Mouse (Mus musculus) liver, postnatal 0 days (tissue): ENCODE results near the gene Gtpbp3. TPM values are rescaled to one million over a fixed set of nuclear protein-coding genes. Genes with fewer than 3 reads are reported as not detected.
A peak's percentile ranks its signal among the peaks of the same experiment; 100 is the strongest.
"Not testable (repeated sequence)": the region's sequence is repeated elsewhere in the genome, so short reads cannot be mapped to it uniquely, and the experiment has no call there.

ENCODE experiments used
- ATAC-seq: fragments of 200-750 bp; cut with Nextera tagmentation; 2 replicates; pipeline ENCODE4 v1.8.0; 2017; ENCODE audit warnings: mild to moderate bottlenecking, moderate library complexity
- DNase-seq: peaks from one replicate; pipeline ENCODE4 v3.0.0-alpha.2; 2016
- H3K27ac ChIP-seq: fragments of 300-500 bp; sonication (generic); 2 replicates; pipeline ENCODE4 v1.5.1; 2014; ENCODE audit warnings: antibody characterized with exemption, moderate library complexity, mild to moderate bottlenecking, low read depth
- H3K27me3 ChIP-seq: fragments of 300-500 bp; sonication (generic); 2 replicates; pipeline ENCODE4 v1.6.1; 2014; ENCODE audit warnings: low read length, control low read depth, mixed read lengths; ENCODE audit not compliant: insufficient read depth
- H3K36me3 ChIP-seq: fragments of 300-500 bp; sonication (generic); replicated peaks from 2 replicates; pipeline ENCODE4 v1.6.1; 2014; ENCODE audit warnings: mild to moderate bottlenecking, control low read depth, low read length, moderate library complexity, mixed read lengths; ENCODE audit not compliant: insufficient read depth
- H3K4me1 ChIP-seq: fragments of 300-500 bp; sonication (generic); 2 replicates; pipeline ENCODE4 v1.6.1; 2014; ENCODE audit warnings: antibody characterized with exemption, mild to moderate bottlenecking, control low read depth; ENCODE audit not compliant: insufficient read depth
- H3K4me2 ChIP-seq: fragments of 300-500 bp; sonication (generic); 2 replicates; pipeline ENCODE4 v1.6.1; 2014; ENCODE audit warnings: low read depth, mild to moderate bottlenecking, low read length, moderate library complexity, mixed read lengths
- H3K4me3 ChIP-seq: fragments of 300-500 bp; sonication (generic); 2 replicates; pipeline ENCODE4 v1.5.1; 2014; ENCODE audit warnings: low read depth, low read length
- H3K9ac ChIP-seq: fragments of 300-500 bp; sonication (generic); replicated peaks from 2 replicates; pipeline ENCODE4 v1.6.1; 2014; ENCODE audit warnings: mild to moderate bottlenecking, moderate library complexity
- H3K9me3 ChIP-seq: fragments of 300-500 bp; sonication (generic); 2 replicates; pipeline ENCODE4 v1.6.1; 2016; ENCODE audit warnings: mild to moderate bottlenecking, control low read depth, low read length, mixed read lengths
- CTCF ChIP-seq: sonication (generic); IDR thresholded peaks from 2 replicates; pipeline ENCODE4 v1.5.1; 2016; ENCODE audit warnings: antibody characterized with exemption, low read depth
- EP300 ChIP-seq: IDR thresholded peaks from 2 replicates; pipeline ENCODE4 v1.6.1; 2016; ENCODE audit warnings: antibody characterized with exemption, low read depth, mild to moderate bottlenecking
- WGBS: fragments of 180-500 bp; shearing (Covaris S2); extraction: QIAGEN DNeasy Blood & Tissue Kit; methylation state at CpG from one replicate; pipeline ENCODE4 v1.1.7; 2014; ENCODE audit not compliant: insufficient replicate concordance; 5-methylcytosine and 5-hydroxymethylcytosine counted together
- polyA plus RNA-seq: library from polyadenylated mRNA; unstranded; fragments of >200 nt; fragmentation: Nextera tagmentation; extraction: Ambion mirVana; gene quantifications from 2 replicates; pipeline ENCODE4 v1.2.1, GENCODE M21; 2015

The Gtpbp3 gene
- polyA plus RNA-seq, 1 experiment from 2014 or later: 4.9 TPM

DNA sequence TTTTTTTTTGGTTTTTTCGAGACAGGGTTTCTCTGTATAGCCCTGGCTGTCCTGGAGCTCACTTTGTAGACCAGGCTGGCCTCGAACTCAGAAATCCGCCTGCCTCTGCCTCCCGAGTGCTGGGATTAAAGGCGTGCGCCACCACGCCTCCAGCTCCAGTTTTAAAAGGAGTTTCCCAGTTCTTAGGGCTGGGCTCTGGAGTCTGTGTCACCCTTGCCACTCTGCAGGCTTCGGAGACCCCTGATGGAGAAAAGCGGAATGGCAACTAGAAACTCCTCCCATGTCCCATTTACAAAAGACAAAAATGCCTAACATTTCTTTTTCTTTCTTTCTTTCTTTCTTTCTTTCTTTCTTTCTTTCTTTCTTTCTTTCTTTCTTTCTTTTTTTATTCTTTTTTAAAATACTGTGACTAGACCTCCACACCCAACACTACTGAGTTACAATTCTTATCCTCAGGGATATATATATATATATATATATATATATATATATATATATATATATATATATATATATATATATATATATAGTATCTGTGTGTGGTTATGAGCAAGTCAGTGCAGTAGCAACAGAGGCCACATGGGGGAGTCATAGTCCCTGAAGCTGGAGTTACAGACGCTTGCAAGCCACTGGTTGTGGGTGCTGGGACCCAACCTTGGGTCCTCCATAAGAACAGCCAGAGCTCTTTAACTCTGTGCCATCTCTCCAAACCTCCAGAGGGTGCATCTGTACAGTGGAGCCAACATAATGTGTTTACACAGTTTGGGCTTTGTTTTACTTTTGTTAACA is 31.3 kb downstream of the Gtpbp3 start:
- 31% methylated on average over 9 of the region's 10 CpGs for whole genome bisulfite sequencing
- not testable (repeated sequence) for H3K27ac ChIP-seq, H3K27me3 ChIP-seq, H3K4me3 ChIP-seq, H3K9ac ChIP-seq, H3K4me1 ChIP-seq, H3K9me3 ChIP-seq, ATAC-seq, H3K4me2 ChIP-seq, H3K36me3 ChIP-seq
- DNase-seq: peak; percentile 72
- TF ChIP-seq CTCF: peak; percentile 70

DNA sequence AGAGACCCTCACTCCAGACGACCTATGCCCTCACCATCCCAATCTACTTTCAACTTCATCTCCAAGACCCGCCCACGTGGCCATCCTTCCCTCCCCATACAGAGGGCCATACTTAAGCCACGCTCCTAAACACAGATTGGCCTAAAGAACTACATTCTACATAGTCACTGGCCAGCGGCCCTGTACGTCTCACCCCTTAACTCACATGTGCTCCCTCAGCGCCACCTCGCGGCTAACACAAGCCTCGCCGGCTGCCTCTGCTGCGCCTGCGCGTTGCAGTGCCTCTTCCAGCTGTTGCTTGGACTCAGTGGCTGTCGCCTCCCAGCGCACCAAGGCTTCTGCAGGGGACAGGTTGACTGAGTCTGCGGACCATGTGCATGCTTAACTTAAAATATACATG is 33.7 kb downstream of the Gtpbp3 start:
- no peak overlapping the region for H3K9ac ChIP-seq
- ATAC-seq (peak; percentile 89), DNase-seq (peak; percentile 95)
- no peaks in the 10 kb centered on the region for H3K4me1 ChIP-seq
- no peak for TF ChIP-seq EP300
- TF ChIP-seq CTCF: peak; percentile 96
- no peak overlapping the region for H3K27ac ChIP-seq
- H3K4me3 ChIP-seq: no peak overlapping the region
- no peak overlapping the region for H3K4me2 ChIP-seq
- H3K27me3 ChIP-seq: peaks cover 11% of the 10 kb centered on the region
- WGBS: 2% methylated on average over 17 of the region's 17 CpGs
- H3K9me3 ChIP-seq: no peaks in the 10 kb centered on the region
- H3K36me3 ChIP-seq: no peaks in the 10 kb centered on the region

DNA sequence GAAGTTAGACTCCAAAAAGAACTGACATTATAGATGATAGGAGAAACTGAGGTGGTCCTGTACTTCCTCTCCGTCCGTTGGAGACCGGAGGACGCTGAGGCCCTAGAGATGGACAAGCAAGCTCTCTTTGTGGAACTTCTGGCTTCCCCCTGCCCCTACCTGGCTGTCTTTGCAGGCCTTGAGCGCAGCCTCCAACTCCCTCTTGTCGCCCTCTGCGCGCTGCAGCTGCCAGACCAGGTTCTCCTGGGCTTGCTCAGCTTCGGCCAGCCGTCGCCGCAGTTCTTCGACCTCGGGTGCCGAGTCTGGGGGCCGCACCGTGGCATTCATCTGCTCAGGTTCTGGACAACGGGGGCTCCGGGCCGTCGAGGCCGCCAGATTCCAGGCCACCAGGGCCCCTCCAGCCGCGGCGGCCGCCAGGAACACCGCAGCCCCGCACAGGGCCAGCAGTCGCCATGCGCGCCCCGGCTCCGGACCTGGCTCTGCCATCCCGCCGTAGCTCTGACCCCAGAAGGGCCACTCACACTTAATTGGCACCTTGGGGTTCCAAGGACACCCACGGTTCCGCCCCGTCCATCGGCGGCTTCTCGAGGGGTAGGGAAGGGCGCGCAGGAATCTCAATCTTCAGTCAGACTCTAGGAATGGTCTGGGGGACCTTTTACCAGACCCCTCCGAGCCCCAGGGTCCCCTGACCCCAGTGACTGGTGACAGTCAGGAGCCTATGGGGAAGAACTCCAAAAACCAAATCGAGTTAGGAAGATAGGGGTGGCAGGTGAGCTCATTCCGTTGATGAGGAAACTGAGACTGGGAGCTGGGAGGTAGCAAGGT is 37.5 kb downstream of the Gtpbp3 start, which contains the start of gene Ccdc194:
Ccdc194 (minus strand) TSS at position 486 of the 825 bp plus-strand sequence.
- no peak within 1 kb of the TSS for H3K4me3 ChIP-seq
- peaks cover 3% of the 10 kb centered on the region; the same call in 1 of the 2 replicates for H3K4me1 ChIP-seq
- no peak for TF ChIP-seq CTCF
- TF ChIP-seq EP300: no peak
- H3K9me3 ChIP-seq: no peaks in the 10 kb centered on the region
- H3K9ac ChIP-seq: no peak within 1 kb of the TSS
- peak within 1 kb of the TSS; percentile 84 for H3K27ac ChIP-seq
- DNase-seq: no peak
- peaks cover 11% of the 10 kb centered on the region for H3K27me3 ChIP-seq
- H3K36me3 ChIP-seq: no peaks in the 10 kb centered on the region
- H3K4me2 ChIP-seq: no peak within 1 kb of the TSS
- 36% methylated on average over 43 of the region's 46 CpGs for WGBS
- ATAC-seq: no peak

DNA sequence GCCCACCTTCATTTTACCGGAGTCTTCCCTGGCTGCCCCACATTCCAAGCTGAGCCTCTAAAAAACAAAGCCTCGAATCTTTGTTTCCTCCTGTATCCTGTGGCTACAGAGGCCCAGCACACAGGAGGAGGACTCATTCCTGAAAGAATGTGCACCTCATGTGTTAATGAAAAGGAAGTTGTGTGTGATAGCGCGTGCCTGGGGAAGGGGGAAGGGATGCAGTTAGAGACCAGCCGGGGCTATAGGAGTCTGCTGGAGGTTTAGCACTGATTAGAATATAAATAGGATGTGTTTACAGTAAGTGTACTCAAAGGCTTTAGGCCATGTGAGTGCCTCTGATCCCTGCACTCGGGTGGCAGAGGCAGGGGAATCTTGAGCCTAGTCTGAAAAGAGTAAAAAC is 38.4 kb downstream of the Gtpbp3 start:
- WGBS: 20% methylated on average over 6 of the region's 6 CpGs
- TF ChIP-seq EP300 (no peak), CTCF (no peak)
- DNase-seq: no peak

DNA sequence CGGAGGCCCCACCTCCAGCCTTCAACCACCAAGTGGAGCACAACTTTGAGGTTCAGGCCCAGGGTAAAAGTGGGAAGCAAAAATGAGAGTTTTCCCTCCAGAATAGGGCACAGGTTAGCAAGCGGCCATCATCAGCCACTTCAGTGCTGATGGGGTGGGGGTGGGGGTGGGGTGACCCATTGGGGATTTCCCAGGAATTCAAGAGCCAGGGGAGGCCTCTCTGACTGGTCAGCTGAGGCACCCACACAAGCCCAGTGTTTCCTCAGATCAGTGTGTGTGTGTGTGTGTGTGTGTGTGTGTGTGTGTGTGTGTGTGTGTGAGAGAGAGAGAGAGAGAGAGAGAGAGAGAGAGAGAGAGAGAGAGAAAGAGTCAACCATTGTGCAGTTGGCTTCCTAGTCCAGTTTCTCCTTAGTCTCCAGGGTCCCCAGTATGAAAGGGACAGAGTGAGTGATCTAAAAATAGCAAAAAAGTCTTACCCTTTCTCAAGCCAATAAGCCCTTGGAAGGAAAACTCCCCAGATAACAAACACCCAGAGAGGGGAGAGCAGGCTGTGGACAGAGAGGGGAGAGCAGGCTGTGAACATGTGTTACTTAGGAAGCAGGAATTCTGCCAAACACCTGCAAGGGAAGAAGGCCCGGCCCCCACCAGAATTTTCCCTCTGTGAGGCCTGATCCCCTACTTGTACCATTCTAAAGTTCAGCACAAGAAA is 39.4 kb downstream of the Gtpbp3 start:
- Histone ChIP-seq H3K9ac (no peak overlapping the region), H3K9me3 (no peaks in the 10 kb centered on the region), H3K27me3 (peaks cover 11% of the 10 kb centered on the region), H3K4me1 (peaks cover 3% of the 10 kb centered on the region; the same call in 1 of the 2 replicates), H3K4me3 (no peak overlapping the region), H3K4me2 (no peak overlapping the region), H3K36me3 (no peaks in the 10 kb centered on the region), H3K27ac (peak overlapping the region; percentile 84)
- TF ChIP-seq EP300 (no peak), CTCF (no peak)
- 40% methylated on average over 3 of the region's 3 CpGs for WGBS
- no peak for DNase-seq
- ATAC-seq: no peak

More for the DNA sequence above, 38.4 kb downstream of the Gtpbp3 start:
- H3K4me3 ChIP-seq: no peak overlapping the region
- H3K4me2 ChIP-seq: no peak overlapping the region
- H3K27me3 ChIP-seq: peaks cover 11% of the 10 kb centered on the region
- H3K9me3 ChIP-seq: no peaks in the 10 kb centered on the region
- peak overlapping the region; percentile 84 for H3K27ac ChIP-seq
- H3K9ac ChIP-seq: no peak overlapping the region
- H3K4me1 ChIP-seq: peaks cover 3% of the 10 kb centered on the region; the same call in 1 of the 2 replicates
- no peaks in the 10 kb centered on the region for H3K36me3 ChIP-seq
- ATAC-seq: peak; percentile 16; the same call in 1 of the 2 replicates
